Mouse (Mus musculus) liver, postnatal 0 days (tissue): Measurements from ENCODE around the gene Brca1.

Source experiments
- CTCF ChIP-seq: sonication (generic); IDR thresholded peaks from 2 replicates; pipeline ENCODE4 v1.5.1; 2016; ENCODE audit warnings: antibody characterized with exemption, low read depth
- EP300 ChIP-seq: IDR thresholded peaks from 2 replicates; pipeline ENCODE4 v1.6.1; 2016; ENCODE audit warnings: antibody characterized with exemption, low read depth, mild to moderate bottlenecking

DNA sequence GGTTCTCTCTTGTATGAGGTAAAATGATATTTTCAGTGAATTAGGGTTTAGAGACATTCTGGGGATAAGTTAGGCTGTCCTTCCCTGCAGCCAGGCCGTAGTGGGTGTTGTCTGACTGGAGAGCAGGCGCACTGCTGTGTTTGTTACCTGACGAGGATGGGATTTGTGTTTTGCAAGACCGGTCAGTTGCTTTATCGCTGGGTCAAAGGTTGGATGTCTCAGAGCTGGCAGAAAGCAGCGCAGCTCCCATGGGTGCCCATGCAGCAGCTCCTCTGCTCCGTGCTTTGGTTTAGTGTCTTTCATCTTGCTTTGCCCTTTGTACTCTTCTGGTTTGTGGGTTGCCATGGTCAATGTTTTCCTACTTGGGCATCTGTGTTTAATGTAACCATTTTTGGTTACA lies 4.8 kb upstream of the Brca1 start:
- TF ChIP-seq EP300 (no peak), CTCF (no peak)
